Mouse (Mus musculus) lung, embryonic 14.5 days (tissue): ENCODE results near the gene Lat. TPM values are rescaled to one million over a fixed set of nuclear protein-coding genes. Genes with fewer than 3 reads are reported as not detected.

Experiments used
- ATAC-seq: fragments of 200-750 bp; cut with Nextera tagmentation; 2 replicates; pipeline ENCODE4 v1.8.0; 2017; ENCODE audit warnings: mild to moderate bottlenecking, moderate TSS enrichment, moderate library complexity; ENCODE audit not compliant: insufficient read depth
- DNase-seq: peaks from one replicate; pipeline ENCODE4 v3.0.0-alpha.2; 2015
- H3K27ac ChIP-seq: fragments of 300-500 bp; sonication (generic); 2 replicates; pipeline ENCODE4 v1.5.1; 2014; ENCODE audit warnings: low read depth, mild to moderate bottlenecking, moderate library complexity
- H3K27me3 ChIP-seq: fragments of 300-500 bp; sonication (generic); 2 replicates; pipeline ENCODE4 v1.6.1; 2014; ENCODE audit warnings: low read length, control low read depth; ENCODE audit not compliant: insufficient read depth
- H3K36me3 ChIP-seq: fragments of 300-500 bp; sonication (generic); 2 replicates; pipeline ENCODE4 v1.6.1; 2014; ENCODE audit warnings: control low read depth; ENCODE audit not compliant: insufficient read depth
- H3K4me1 ChIP-seq: fragments of 300-500 bp; sonication (generic); 2 replicates; pipeline ENCODE4 v1.6.1; 2014; ENCODE audit warnings: antibody characterized with exemption, control low read depth; ENCODE audit not compliant: insufficient read depth
- H3K4me2 ChIP-seq: fragments of 300-500 bp; sonication (generic); 2 replicates; pipeline ENCODE4 v1.6.1; 2014; ENCODE audit warnings: mild to moderate bottlenecking
- H3K4me3 ChIP-seq: fragments of 300-500 bp; sonication (generic); 2 replicates; pipeline ENCODE4 v1.5.1; 2014; ENCODE audit warnings: low read depth, low read length
- H3K9ac ChIP-seq: fragments of 300-500 bp; sonication (generic); 2 replicates; pipeline ENCODE4 v1.6.1; 2014
- H3K9me3 ChIP-seq: fragments of 300-500 bp; sonication (generic); 2 replicates; pipeline ENCODE4 v1.6.1; 2016; ENCODE audit warnings: low read depth, low read length, control low read depth
- CTCF ChIP-seq: IDR thresholded peaks from 2 replicates; pipeline ENCODE4 v1.5.1; 2016; ENCODE audit warnings: antibody characterized with exemption, low read depth
- WGBS: fragments of 180-500 bp; shearing (Covaris S2); extraction: QIAGEN DNeasy Blood & Tissue Kit; methylation state at CpG from one replicate; pipeline ENCODE4 v1.1.7; 2014; 5-methylcytosine and 5-hydroxymethylcytosine counted together
- microRNA-seq: library from miRNA; unstranded; fragments of <30 nt; microRNA quantifications from one replicate; pipeline ENCODE4, GENCODE M21; 2016; ENCODE audit warnings: borderline number of aligned reads
- polyA plus RNA-seq: library from polyadenylated mRNA; unstranded; fragments of >200 nt; fragmentation: Nextera tagmentation; extraction: Ambion mirVana; gene quantifications from 2 replicates; pipeline ENCODE4 v1.2.1, GENCODE M21; 2014

Gene Lat
- polyA plus RNA-seq, 1 experiment from 2014 or later, result 1.7 TPM

GRCm38 (mm10) chr7:126314273-126314672 lies 55.1 kb downstream of the Lat start:
- H3K4me3 ChIP-seq, result no peak overlapping the region
- H3K4me1 ChIP-seq, result no peaks in the 10 kb centered on the region
- H3K4me2 ChIP-seq, result no peak overlapping the region
- no peak for ATAC-seq
- no peak for DNase-seq
- H3K9ac ChIP-seq, result no peak overlapping the region
- H3K36me3 ChIP-seq, result no peaks in the 10 kb centered on the region
- no peak overlapping the region for H3K27ac ChIP-seq
- no peaks in the 10 kb centered on the region for H3K9me3 ChIP-seq
- H3K27me3 ChIP-seq, result no peaks in the 10 kb centered on the region
- no peak for TF ChIP-seq CTCF
- WGBS, result 52% methylated on average over 8 of the region's 8 CpGs

Small RNA genes within 50 kb of the gene (microRNA-seq; reads per million reads assigned to microRNA genes)
- not detected for gene Mir7058

Other genes with a start within 250 kb of the Lat start
- gene Xpo6, start 169.1 kb downstream of the Lat start, polyA plus RNA-seq, result 61.9 and 67.5 TPM in 2 replicates
- 51.2 and 57.0 TPM in 2 replicates for gene Sbk1, start 97.0 kb downstream of the Lat start, polyA plus RNA-seq
- gene Spns1, start 7.9 kb upstream of the Lat start, polyA plus RNA-seq, result 41.7 and 46.0 TPM in 2 replicates
- 3.6 and 4.3 TPM in 2 replicates for gene Nfatc2ip, start 27.2 kb upstream of the Lat start, polyA plus RNA-seq
- not detected in 2 replicates for gene Cd19, start 45.3 kb upstream of the Lat start, polyA plus RNA-seq
- gene Rabep2, start 59.2 kb upstream of the Lat start, polyA plus RNA-seq, result 33.8 and 34.5 TPM in 2 replicates
- 0.32 TPM in 1 of 2 replicates, not detected in the other for gene Atp2a1, start 93.5 kb upstream of the Lat start, polyA plus RNA-seq
- gene Sh2b1, start 105.9 kb upstream of the Lat start, polyA plus RNA-seq, result 42.0 and 46.5 TPM in 2 replicates
- gene Tufm, start 117.8 kb upstream of the Lat start, polyA plus RNA-seq, result 126 and 128 TPM in 2 replicates
- 57.0 and 61.9 TPM in 2 replicates for gene Atxn2l, start 133.9 kb upstream of the Lat start, polyA plus RNA-seq
- 169 and 183 TPM in 2 replicates for gene Eif3c, start 196.8 kb upstream of the Lat start, polyA plus RNA-seq
- gene Apobr, start 215.4 kb upstream of the Lat start, polyA plus RNA-seq, result 0.32 and 0.54 TPM in 2 replicates
- gene Cln3, start 216.2 kb upstream of the Lat start, polyA plus RNA-seq, result 24.1 and 27.3 TPM in 2 replicates
- not detected in 2 replicates for gene Il27, start 225.4 kb upstream of the Lat start, polyA plus RNA-seq